Mouse (Mus musculus) liver, adult 10 weeks (tissue): ENCODE data around the gene Mptx2. TPM values are rescaled to one million over a fixed set of nuclear protein-coding genes. Genes with fewer than 3 reads are reported as not detected.

Experiments used
- polyA plus RNA-seq: library from polyadenylated mRNA; stranded (reverse); fragments of 350-450 nt; fragmentation: Illumina TruSeq; extraction: RNeasy Lipid Tissue Mini Kit (QIAGEN cat#74804); gene quantifications from one replicate; pipeline ENCODE4 v1.2.3, GENCODE M21; 2014; ENCODE audit warnings: low read depth, low replicate concordance

The Mptx2 gene
- polyA plus RNA-seq: not detected

GRCm38 (mm10) chr1:173277677-173278076, at the start of gene Mptx2:
Gene Mptx2, minus strand, starts transcription at chr1:173277777.

GRCm38 (mm10) chr1:173265701-173266100, 11.9 kb downstream of the Mptx2 start, which contains the start of gene Olfr418:
Gene Olfr418, plus strand, starts transcription at chr1:173266001.

GRCm38 (mm10) chr1:173227081-173227480, 50.5 kb downstream of the Mptx2 start, which contains the start of gene Fcer1a:
Gene Fcer1a, minus strand, starts transcription at chr1:173227214.

Other genes starting within 250 kb of the Mptx2 start
- not detected for gene Olfr1408, start 140.4 kb downstream of the Mptx2 start, polyA plus RNA-seq
- gene Olfr1406, start 87.1 kb downstream of the Mptx2 start, polyA plus RNA-seq: not detected
- not detected for gene Olfr218, start 80.0 kb downstream of the Mptx2 start, polyA plus RNA-seq
- not detected for gene Olfr1404, start 65.4 kb downstream of the Mptx2 start, polyA plus RNA-seq
- not detected for gene Fcer1a, start 50.6 kb downstream of the Mptx2 start, polyA plus RNA-seq
- not detected for gene Olfr418, start 11.8 kb downstream of the Mptx2 start, polyA plus RNA-seq
- 0.61 TPM for gene Ackr1, start 56.0 kb upstream of the Mptx2 start, polyA plus RNA-seq
- gene Aim2, start 73.1 kb upstream of the Mptx2 start, polyA plus RNA-seq: 3.3 TPM
- 1.4 TPM for gene Cadm3, start 89.9 kb upstream of the Mptx2 start, polyA plus RNA-seq
- 1.7 TPM for gene Ifi206, start 213.3 kb upstream of the Mptx2 start, polyA plus RNA-seq